Mouse (Mus musculus) stomach, postnatal 0 days (tissue): ENCODE data around the gene Eefsec. TPM values are rescaled to one million over a fixed set of nuclear protein-coding genes. Genes with fewer than 3 reads are reported as not detected.

Experiments
- ATAC-seq: fragments of 200-750 bp; cut with Nextera tagmentation; 2 replicates; pipeline ENCODE4 v1.8.0; 2017; ENCODE audit not compliant: low FRiP score, low TSS enrichment
- DNase-seq: peaks from one replicate; pipeline ENCODE4 v3.0.0-alpha.2; 2016; ENCODE audit warnings: low spot score
- H3K27ac ChIP-seq: fragments of 300-500 bp; sonication (generic); replicated peaks from 2 replicates; pipeline ENCODE4 v1.5.1; 2014; ENCODE audit warnings: mild to moderate bottlenecking, control low read depth
- H3K27me3 ChIP-seq: fragments of 300-500 bp; sonication (generic); 2 replicates; pipeline ENCODE4 v1.6.1; 2014; ENCODE audit warnings: low read length; ENCODE audit not compliant: control insufficient read depth, insufficient read depth
- H3K36me3 ChIP-seq: fragments of 300-500 bp; sonication (generic); 2 replicates; pipeline ENCODE4 v1.6.1; 2014; ENCODE audit warnings: low read length, mixed read lengths; ENCODE audit not compliant: control insufficient read depth, insufficient read depth
- H3K4me1 ChIP-seq: fragments of 300-500 bp; sonication (generic); replicated peaks from 2 replicates; pipeline ENCODE4 v1.6.1; 2014; ENCODE audit warnings: antibody characterized with exemption; ENCODE audit not compliant: control insufficient read depth, insufficient read depth
- H3K4me2 ChIP-seq: fragments of 300-500 bp; sonication (generic); replicated peaks from 2 replicates; pipeline ENCODE4 v1.6.1; 2014; ENCODE audit warnings: low read depth, mild to moderate bottlenecking, control low read depth, moderate library complexity
- H3K4me3 ChIP-seq: fragments of 300-500 bp; sonication (generic); 2 replicates; pipeline ENCODE4 v1.5.1; 2014; ENCODE audit warnings: low read depth, low read length, control low read depth
- H3K9ac ChIP-seq: fragments of 300-500 bp; sonication (generic); 2 replicates; pipeline ENCODE4 v1.6.1; 2014; ENCODE audit warnings: mild to moderate bottlenecking, low read length, control low read depth, mixed read lengths
- H3K9me3 ChIP-seq: fragments of 300-500 bp; sonication (generic); 2 replicates; pipeline ENCODE4 v1.6.1; 2016; ENCODE audit warnings: low read length; ENCODE audit not compliant: control insufficient read depth
- CTCF ChIP-seq: IDR thresholded peaks from 2 replicates; pipeline ENCODE4 v1.5.1; 2016; ENCODE audit warnings: antibody characterized with exemption, low read depth, mild to moderate bottlenecking, moderate library complexity
- EP300 ChIP-seq: optimal IDR thresholded peaks from 2 replicates; pipeline ENCODE3; 2016; ENCODE audit warnings: antibody characterized with exemption
- WGBS: fragments of 180-500 bp; shearing (Covaris S2); extraction: QIAGEN DNeasy Blood & Tissue Kit; methylation state at CpG from one replicate; pipeline ENCODE4 v1.1.7; 2014; 5-methylcytosine and 5-hydroxymethylcytosine counted together
- polyA plus RNA-seq: library from polyadenylated mRNA; unstranded; fragments of >200 nt; fragmentation: Nextera tagmentation; extraction: Ambion mirVana; gene quantifications from 2 replicates; pipeline ENCODE4 v1.2.1, GENCODE M21; 2015

Eefsec gene
- polyA plus RNA-seq, 1 experiment from 2014 or later: 20.6 TPM

- no peak overlapping the region for H3K4me2 ChIP-seq
- no peak overlapping the region for H3K27ac ChIP-seq
- ATAC-seq: peak; percentile 41
- H3K36me3 ChIP-seq: no peaks in the 10 kb centered on the region; the same call in 1 of the 2 replicates
- H3K4me3 ChIP-seq: no peak overlapping the region
- H3K4me1 ChIP-seq: no peaks in the 10 kb centered on the region
- DNase-seq: peak; percentile 58
- 78% methylated on average over 8 of the region's 8 CpGs for WGBS
- H3K27me3 ChIP-seq: no peaks in the 10 kb centered on the region
- TF ChIP-seq CTCF (peak; percentile 72), EP300 (no peak)
- no peak overlapping the region for H3K9ac ChIP-seq
- no peaks in the 10 kb centered on the region for H3K9me3 ChIP-seq
Observed at GRCm38 (mm10) chr6:88486893-88487292, 40.6 kb upstream of the Eefsec start.

GRCm38 (mm10) chr6:88485378-88485777 lies 39.0 kb upstream of the Eefsec start:
- DNase-seq (peak; percentile 56), ATAC-seq (0 out of 2 replicates have a peak, but pooled peaks have one; percentile 32)
- Histone ChIP-seq H3K9ac (no peak overlapping the region), H3K9me3 (no peaks in the 10 kb centered on the region), H3K27ac (no peak overlapping the region), H3K27me3 (no peaks in the 10 kb centered on the region), H3K4me1 (no peaks in the 10 kb centered on the region), H3K4me3 (no peak overlapping the region), H3K36me3 (peaks cover under 1% of the 10 kb centered on the region; the same call in 1 of the 2 replicates), H3K4me2 (no peak overlapping the region)
- TF ChIP-seq EP300 (no peak), CTCF (no peak)
- 64% methylated on average over 6 of the region's 6 CpGs for WGBS

- H3K9ac ChIP-seq: no peak overlapping the region
- DNase-seq (no peak), ATAC-seq (no peak)
- no peaks in the 10 kb centered on the region for H3K27me3 ChIP-seq
- H3K4me2 ChIP-seq: no peak overlapping the region
- TF ChIP-seq EP300: no peak
- TF ChIP-seq CTCF: no peak
- no peak overlapping the region for H3K27ac ChIP-seq
- peaks cover 9% of the 10 kb centered on the region; the same call in 1 of the 2 replicates for H3K36me3 ChIP-seq
- no peaks in the 10 kb centered on the region for H3K9me3 ChIP-seq
- H3K4me3 ChIP-seq: no peak overlapping the region
- no peaks in the 10 kb centered on the region for H3K4me1 ChIP-seq
Observed at GRCm38 (mm10) chr6:88483913-88484312, 37.6 kb upstream of the Eefsec start.

GRCm38 (mm10) chr6:88483111-88483510 lies 36.8 kb upstream of the Eefsec start:
- ATAC-seq: no peak
- Histone ChIP-seq H3K27ac (no peak overlapping the region), H3K27me3 (no peaks in the 10 kb centered on the region), H3K9ac (no peak overlapping the region), H3K9me3 (no peaks in the 10 kb centered on the region), H3K36me3 (peaks cover 10% of the 10 kb centered on the region; the same call in 1 of the 2 replicates), H3K4me1 (no peaks in the 10 kb centered on the region), H3K4me3 (no peak overlapping the region), H3K4me2 (no peak overlapping the region)
- 74% methylated on average over 7 of the region's 7 CpGs for WGBS
- no peak for TF ChIP-seq CTCF
- no peak for TF ChIP-seq EP300
- DNase-seq: no peak

GRCm38 (mm10) chr6:88480421-88480820 lies 34.1 kb upstream of the Eefsec start:
- H3K27ac ChIP-seq: no peak overlapping the region
- ATAC-seq (no peak), DNase-seq (no peak)
- WGBS: 54% methylated on average over 6 of the region's 6 CpGs
- no peaks in the 10 kb centered on the region for H3K9me3 ChIP-seq
- no peak overlapping the region for H3K9ac ChIP-seq
- no peak overlapping the region for H3K4me3 ChIP-seq
- peaks cover 15% of the 10 kb centered on the region; the same call in 1 of the 2 replicates for H3K36me3 ChIP-seq
- H3K4me1 ChIP-seq: no peaks in the 10 kb centered on the region
- no peaks in the 10 kb centered on the region for H3K27me3 ChIP-seq
- TF ChIP-seq EP300 (no peak), CTCF (no peak)
- no peak overlapping the region for H3K4me2 ChIP-seq

- WGBS: 75% methylated on average over 6 of the region's 6 CpGs
- H3K36me3 ChIP-seq: peaks cover 7% of the 10 kb centered on the region
Observed at GRCm38 (mm10) chr6:88469878-88470277, 23.5 kb upstream of the Eefsec start.

More at GRCm38 (mm10) chr6:88469878-88470277, 23.5 kb upstream of the Eefsec start:
- Histone ChIP-seq H3K27ac (no peak overlapping the region), H3K4me1 (0 out of 2 replicates have a peak, but pooled peaks cover 4% of the 10 kb centered on the region), H3K4me2 (no peak overlapping the region), H3K9me3 (no peaks in the 10 kb centered on the region), H3K9ac (no peak overlapping the region), H3K27me3 (no peaks in the 10 kb centered on the region), H3K4me3 (no peak overlapping the region)
- DNase-seq: no peak
- ATAC-seq: no peak
- TF ChIP-seq EP300: no peak
- no peak for TF ChIP-seq CTCF
